Mouse (Mus musculus) CH12.LX (cell line): ENCODE measurements around the gene Rag2. TPM values are rescaled to one million over a fixed set of nuclear protein-coding genes. Genes with fewer than 3 reads are reported as not detected.
A peak's percentile ranks its signal among the peaks of the same experiment; 100 is the strongest.

Experiments
- DNase-seq: peaks from one replicate; pipeline ENCODE4 v3.0.0-alpha.2; 2013; ENCODE audit errors: extremely low read depth
- H3K27ac ChIP-seq: 2 replicates; pipeline ENCODE4 v1.5.1; 2012; ENCODE audit warnings: low read depth, mild to moderate bottlenecking, control low read depth, moderate library complexity; ENCODE audit not compliant: insufficient read depth
- H3K27me3 ChIP-seq: replicated peaks from 2 replicates; pipeline ENCODE3; 2012; ENCODE audit warnings: inconsistent platforms
- H3K36me3 ChIP-seq, 2 experiments: replicated peaks in 1 of 2; 2 replicates each; pipeline versions ENCODE3 to v1.6.1; 2012; ENCODE audit warnings: inconsistent platforms in 1 of 2, low read length in 1 of 2, mild to moderate bottlenecking in 1 of 2, mixed read lengths in 1 of 2, moderate library complexity in 1 of 2; ENCODE audit not compliant: control insufficient read depth in 1 of 2, insufficient read depth in 1 of 2
- H3K4me1 ChIP-seq, 2 experiments: 2 replicates each; pipeline ENCODE4 v1.6.1; 2012; ENCODE audit warnings: inconsistent platforms in 1 of 2, moderate library complexity in 1 of 2; ENCODE audit not compliant: insufficient read depth in 2 of 2, control insufficient read depth in 1 of 2
- H3K4me2 ChIP-seq: 2 replicates; pipeline ENCODE4 v1.6.1; 2012; ENCODE audit warnings: low read depth, mild to moderate bottlenecking, control low read depth; ENCODE audit not compliant: poor library complexity, insufficient read depth, severe bottlenecking
- H3K4me3 ChIP-seq, 3 experiments: fragments of 150-350 bp in 1 of 3; sonication (generic) in 1 of 3; replicated peaks in 1 of 3; 2 replicates each; pipeline versions ENCODE3 to v1.5.1; 2011 to 2012; ENCODE audit warnings: low read depth in 2 of 3, low read length in 2 of 3, mild to moderate bottlenecking in 2 of 3, moderate library complexity in 2 of 3, control low read depth in 1 of 3, improper control_type of control experiment in 1 of 3, inconsistent platforms in 1 of 3, mixed read lengths in 1 of 3; ENCODE audit not compliant: poor library complexity in 1 of 3
- H3K79me2 ChIP-seq: replicated peaks from 2 replicates; pipeline ENCODE4 v1.6.1; 2012; ENCODE audit warnings: mild to moderate bottlenecking, moderate library complexity; ENCODE audit not compliant: control insufficient read depth, poor library complexity, insufficient read depth, severe bottlenecking; ENCODE audit errors: extremely low read depth
- H3K9ac ChIP-seq: 2 replicates; pipeline ENCODE4 v1.6.1; 2012; ENCODE audit warnings: low read depth, mild to moderate bottlenecking, control low read depth, moderate library complexity; ENCODE audit not compliant: insufficient read depth
- H3K9me3 ChIP-seq: replicated peaks from 2 replicates; pipeline ENCODE3; 2012; ENCODE audit warnings: low read length, inconsistent platforms, mixed read lengths
- CHD2 ChIP-seq: IDR thresholded peaks from 2 replicates; pipeline ENCODE4 v1.6.1; 2011; ENCODE audit warnings: low read length, improper control_type of control experiment
- E2F4 ChIP-seq: IDR thresholded peaks from 2 replicates; pipeline ENCODE4 v1.6.1; 2011; ENCODE audit warnings: low read depth, low read length, improper control_type of control experiment; ENCODE audit not compliant: insufficient replicate concordance
- IRF4 ChIP-seq: IDR thresholded peaks from 2 replicates; pipeline ENCODE4 v1.6.1; 2014; ENCODE audit warnings: low read depth, mild to moderate bottlenecking, inconsistent platforms, low read length, improper control_type of control experiment
- KAT2A ChIP-seq: IDR thresholded peaks from 2 replicates; pipeline ENCODE4 v1.6.1; 2012; ENCODE audit warnings: low read length, improper control_type of control experiment, inconsistent platforms; ENCODE audit not compliant: insufficient replicate concordance
- MAFK ChIP-seq: IDR thresholded peaks from 2 replicates; pipeline ENCODE4 v1.6.1; 2011; ENCODE audit warnings: low read length, improper control_type of control experiment; ENCODE audit not compliant: insufficient replicate concordance
- POLR2A ChIP-seq: IDR thresholded peaks from 2 replicates; pipeline ENCODE4 v1.6.1; 2011; ENCODE audit warnings: low read depth, mild to moderate bottlenecking, improper control_type of control experiment, low read length
- POLR2AphosphoS2 ChIP-seq: IDR thresholded peaks from 2 replicates; pipeline ENCODE4 v1.6.1; 2011; ENCODE audit warnings: low read depth, low read length, improper control_type of control experiment
- UBTF ChIP-seq: IDR thresholded peaks from 2 replicates; pipeline ENCODE4 v1.6.1; 2012; ENCODE audit warnings: low read depth, mild to moderate bottlenecking, inconsistent platforms, low read length, improper control_type of control experiment, moderate library complexity
- USF2 ChIP-seq: conservative IDR thresholded peaks from 2 replicates; pipeline ENCODE4 v1.6.1; 2011; ENCODE audit warnings: low read depth, low read length, improper control_type of control experiment
- ZC3H11A ChIP-seq: IDR thresholded peaks from 2 replicates; pipeline ENCODE4 v1.6.1; 2012; ENCODE audit warnings: low read depth, mild to moderate bottlenecking, inconsistent platforms, low read length, improper control_type of control experiment
- ZKSCAN1 ChIP-seq: IDR thresholded peaks from 2 replicates; pipeline ENCODE4 v1.6.1; 2012; ENCODE audit warnings: low read depth, inconsistent platforms, low read length, improper control_type of control experiment, borderline replicate concordance
- ZMIZ1 ChIP-seq: IDR thresholded peaks from 2 replicates; pipeline ENCODE4 v1.6.1; 2012; ENCODE audit warnings: low read depth, mild to moderate bottlenecking, inconsistent platforms, low read length, improper control_type of control experiment
- ZNF384 ChIP-seq: IDR thresholded peaks from 2 replicates; pipeline ENCODE4 v1.6.1; 2012; ENCODE audit warnings: low read depth, low read length, improper control_type of control experiment, inconsistent platforms
- dilution Hi-C: fragments of 300-500 bp; cut with MboI; formaldehyde crosslinking; loops from 2 replicates; pipeline ENCODE4 v1.14.3; 2020; ENCODE audit warnings: low sequenced_read_pairs; ENCODE audit not compliant: extremely low pct_unique_long_range_greater_than_20kb, extremely low pct_ligation_motif_present
- in situ Hi-C: fragments of 300-500 bp; cut with MboI; formaldehyde crosslinking; loops from 3 replicates; pipeline ENCODE4 v1.14.3; 2019; ENCODE audit warnings: low sequenced_read_pairs, low pct_ligation_motif_present, low pct_unique_long_range_greater_than_20kb, mixed read lengths
- polyA plus RNA-seq: library from polyadenylated mRNA; unstranded; fragments of >175 nt; gene quantifications from 2 replicates; pipeline ENCODE4 v1.2.1, GENCODE M21; 2012; ENCODE audit warnings: low read depth; ENCODE audit not compliant: insufficient read length
- total RNA-seq, 2 experiments: library from RNA; depleted of rRNA; stranded (reverse); fragments of 300-350 nt in 1 of 2; fragments of >200 nt in 1 of 2; gene quantifications; 2 replicates each; pipeline ENCODE4 v1.2.3; 2012 to 2014

The Rag2 gene
- total and polyA plus RNA-seq, 3 experiments, result not detected

- no peaks in the 10 kb centered on the region for H3K36me3 ChIP-seq
- no peak overlapping the region for H3K4me3 ChIP-seq
- H3K4me2 ChIP-seq, result no peak overlapping the region; the same call in 1 of the 2 replicates
- in situ Hi-C loops (no loop called here), dilution Hi-C loops (no loop called here)
- DNase-seq, result no peak
- no peaks in the 10 kb centered on the region for H3K79me2 ChIP-seq
- no peak overlapping the region for H3K27ac ChIP-seq
- H3K4me1 ChIP-seq, result peaks cover 0 to 7% of the 10 kb centered on the region in 2 experiments; a peak in 1 of 4 replicates
- H3K9me3 ChIP-seq, result no peaks in the 10 kb centered on the region
- H3K27me3 ChIP-seq, result peaks cover 9% of the 10 kb centered on the region
- TF ChIP-seq KAT2A, result no peak
- no peak for TF ChIP-seq ZMIZ1
- no peak for TF ChIP-seq E2F4
- TF ChIP-seq ZNF384, result peak; percentile 31; the same call in 1 of the 2 replicates
- no peak overlapping the region for H3K9ac ChIP-seq
These were observed 26.0 kb upstream of the Rag2 start for GRCm38 (mm10) chr2:101598190-101599181.

- H3K4me1 ChIP-seq, result peaks cover 0 to 7% of the 10 kb centered on the region in 2 experiments; a peak in 1 of 4 replicates
- H3K4me2 ChIP-seq, result no peak overlapping the region
- no peaks in the 10 kb centered on the region for H3K36me3 ChIP-seq
- no peaks in the 10 kb centered on the region for H3K9me3 ChIP-seq
- H3K27ac ChIP-seq, result no peak overlapping the region
- H3K27me3 ChIP-seq, result peaks cover 3% of the 10 kb centered on the region
- in situ Hi-C loops (no loop called here), dilution Hi-C loops (no loop called here)
- no peak for TF ChIP-seq MAFK
- TF ChIP-seq IRF4, result no peak
- no peak for TF ChIP-seq UBTF
- TF ChIP-seq ZC3H11A, result no peak
- TF ChIP-seq CHD2, result no peak
- TF ChIP-seq E2F4, result no peak
- TF ChIP-seq POLR2AphosphoS2, result no peak
- no peak for TF ChIP-seq USF2
- no peak for TF ChIP-seq ZKSCAN1
- TF ChIP-seq POLR2A, result no peak
- no peak for DNase-seq
- no peak overlapping the region for H3K9ac ChIP-seq
- no peak overlapping the region for H3K4me3 ChIP-seq
- no peaks in the 10 kb centered on the region for H3K79me2 ChIP-seq
These were observed 23.8 kb upstream of the Rag2 start for GRCm38 (mm10) chr2:101600703-101601102.
